Mouse (Mus musculus) lung, adult 2 months (tissue): Measurements from ENCODE around the gene Naa80.

Source experiments
- CTCF ChIP-seq: fragments of 200-500 bp; IDR thresholded peaks from 2 replicates; pipeline ENCODE4 v1.5.1; 2011; ENCODE audit warnings: mild to moderate bottlenecking, low read length, control low read depth; ENCODE audit not compliant: insufficient read depth
- POLR2A ChIP-seq: fragments of 200-500 bp; IDR thresholded peaks from 2 replicates; pipeline ENCODE4 v1.6.1; 2011; ENCODE audit warnings: low read depth, mild to moderate bottlenecking, control low read depth, low read length, borderline replicate concordance; ENCODE audit errors: extremely low read depth

- TF ChIP-seq CTCF (no peak), POLR2A (no peak)
These were observed 25.8 kb upstream of the Naa80 start for GRCm38 (mm10) chr9:107552690-107553393.
